Mouse (Mus musculus) layer of hippocampus, postnatal 10 days (tissue): ENCODE data around the gene Rnf135. TPM values are rescaled to one million over a fixed set of nuclear protein-coding genes. Genes with fewer than 3 reads are reported as not detected.
A peak's percentile ranks its signal among the peaks of the same experiment; 100 is the strongest.
"Not testable (repeated sequence)": the region's sequence is repeated elsewhere in the genome, so short reads cannot be mapped to it uniquely, and the experiment has no call there.

Experiments used
- DNase-seq, 2 experiments: peaks; one replicate each; pipeline ENCODE4 v3.0.0; 2021; ENCODE audit warnings: low spot score in 2 of 2
- total RNA-seq, 2 experiments: library from RNA; stranded (reverse); gene quantifications; 2 replicates each; pipeline ENCODE4 v1.2.3; 2021

Gene Rnf135
- total RNA-seq, 2 experiments from 2014 or later: 3.3 to 4.1 TPM

DNA sequence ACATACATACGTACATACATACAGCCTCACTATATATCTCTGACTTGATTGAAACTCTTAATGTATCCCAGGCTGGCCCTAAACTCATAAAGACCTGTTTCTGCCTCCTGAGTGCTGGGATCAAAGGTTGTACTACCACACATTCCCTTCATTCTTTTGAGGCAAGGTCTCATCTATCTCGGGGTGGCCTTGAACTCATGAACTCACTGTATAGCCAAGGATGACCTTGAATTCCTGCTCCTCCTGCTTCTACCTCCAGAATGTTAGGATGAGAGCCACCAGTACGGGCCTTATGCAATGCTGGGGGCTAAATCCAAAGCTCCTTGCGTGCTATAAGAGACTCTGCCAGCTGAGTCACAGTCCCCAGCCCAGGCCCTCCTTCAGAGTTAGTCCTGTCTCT is 22.6 kb upstream of the Rnf135 start:
- no peak for DNase-seq

DNA sequence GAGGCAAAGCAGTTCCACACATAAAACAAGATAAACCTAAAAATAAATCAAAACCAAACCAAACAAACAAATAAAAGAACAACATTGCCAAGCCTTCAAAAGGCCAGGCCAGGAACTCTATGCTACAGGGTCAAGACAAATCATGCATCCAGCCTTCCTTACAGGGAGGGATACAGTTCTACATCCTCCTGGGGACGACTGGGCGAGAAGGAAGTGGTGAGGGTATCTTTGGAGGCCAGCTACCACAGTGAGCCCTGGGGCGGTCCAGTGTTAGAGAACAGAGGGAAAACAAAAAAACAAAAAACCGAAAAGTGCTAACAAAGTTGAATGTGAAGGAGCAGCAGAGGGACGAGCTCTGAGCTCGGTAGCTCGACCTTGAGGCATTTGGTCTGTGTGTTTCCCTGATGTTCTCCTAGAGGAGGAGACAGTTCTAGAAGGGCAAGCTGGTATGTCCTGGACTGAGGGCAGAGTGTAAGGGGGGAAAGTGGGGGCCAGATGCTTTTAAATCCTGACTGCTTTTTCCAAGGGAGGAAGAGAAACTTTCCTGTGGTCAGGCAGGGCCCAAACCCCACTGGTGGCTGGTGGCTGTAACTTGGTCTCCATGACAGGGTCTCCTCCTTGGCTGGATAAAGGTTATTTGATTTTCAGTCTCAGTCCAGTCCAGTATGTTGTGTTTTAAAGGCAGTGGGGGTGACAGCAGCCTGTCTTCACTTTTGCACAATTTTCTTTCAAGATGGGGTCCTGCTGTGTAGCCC is 20.1 kb upstream of the Rnf135 start:
- DNase-seq: no peak

DNA sequence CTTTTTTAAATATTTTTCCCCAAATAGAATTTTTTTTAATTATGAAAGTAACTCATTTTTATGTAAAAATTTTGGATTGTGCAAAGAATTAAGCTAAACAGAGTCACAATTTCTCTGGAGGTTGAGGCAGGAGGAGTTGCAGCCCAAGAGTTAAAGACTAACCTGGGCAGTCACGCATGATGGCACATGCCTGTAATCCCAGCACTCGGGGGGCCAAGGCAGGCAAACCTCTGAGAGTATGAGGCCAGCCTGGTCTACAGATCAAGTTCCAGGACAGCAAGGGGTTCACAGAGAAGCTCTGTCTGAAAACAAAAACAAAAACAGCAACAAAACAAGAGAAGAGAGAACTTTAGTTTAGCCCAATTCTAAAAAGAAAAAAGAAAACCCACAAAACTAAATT is 19.4 kb upstream of the Rnf135 start:
- DNase-seq: no peak

DNA sequence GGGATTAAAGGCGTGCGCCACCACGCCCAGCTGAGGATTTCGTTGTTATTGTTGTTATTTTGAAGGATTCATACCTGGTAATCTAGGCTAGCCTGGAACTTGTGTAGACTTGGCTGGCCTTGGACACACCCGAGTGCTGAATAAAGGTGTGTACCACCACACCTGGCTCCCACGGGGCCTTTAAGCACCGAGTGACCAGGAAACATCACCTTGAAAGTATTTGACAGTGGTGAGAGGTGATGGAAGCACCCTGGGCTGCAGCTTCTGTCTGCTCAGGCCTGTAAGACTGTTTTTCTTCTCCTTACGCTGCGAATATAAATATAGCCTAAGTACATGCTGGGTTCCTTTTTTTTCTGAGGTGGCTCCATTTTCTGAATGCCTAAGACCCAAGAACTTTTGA is 15.5 kb upstream of the Rnf135 start:
- no peak for DNase-seq

DNA sequence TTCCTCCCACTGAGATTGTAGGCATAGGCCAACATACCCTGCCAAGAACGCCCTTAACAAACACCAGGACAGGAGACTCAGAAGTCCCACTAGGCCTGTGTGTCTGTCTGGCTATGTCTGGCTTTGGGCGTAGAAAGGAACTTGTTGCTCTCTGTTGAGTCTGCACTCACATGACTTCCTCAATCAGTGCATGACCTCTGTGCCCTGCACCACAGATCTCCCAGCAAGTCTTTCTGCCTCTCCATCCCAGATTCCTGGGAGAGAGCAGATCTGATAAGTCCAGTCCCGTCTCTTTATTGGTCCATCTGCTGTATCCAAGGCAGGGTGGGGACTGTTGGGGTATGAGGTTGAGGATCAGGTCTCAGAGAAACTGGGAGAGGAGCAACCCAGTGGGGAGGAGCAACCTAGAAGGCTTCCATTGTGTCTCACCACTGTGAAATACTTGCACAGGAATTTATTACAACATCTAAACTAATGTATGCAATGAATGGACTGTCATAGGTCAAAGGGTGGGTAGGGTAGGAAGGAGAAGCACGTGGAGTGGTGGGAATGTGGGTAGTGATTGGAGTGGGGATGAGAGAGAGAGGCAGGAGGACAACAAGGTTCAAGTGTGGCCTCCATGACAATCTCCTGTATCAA is 14.9 kb upstream of the Rnf135 start:
- DNase-seq: no peak

DNA sequence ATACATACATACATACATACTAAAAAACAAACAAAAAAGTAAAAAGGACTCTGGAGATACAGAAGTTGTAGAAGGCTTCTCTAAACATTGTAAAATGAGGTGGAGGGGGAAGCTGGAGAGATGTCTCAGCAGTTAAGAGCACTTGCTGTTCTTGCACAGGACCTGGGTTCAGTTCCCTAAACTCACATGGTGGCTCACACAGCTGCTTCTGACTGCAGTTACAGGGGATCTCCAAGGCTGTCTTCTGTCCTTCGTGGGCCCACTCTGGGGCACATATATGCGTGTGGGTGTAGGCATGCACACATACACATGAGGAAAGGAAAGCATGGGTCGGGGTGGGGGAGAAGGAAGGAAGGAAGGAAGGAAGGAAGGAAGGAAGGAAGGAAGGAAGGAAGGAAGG is 14.0 kb upstream of the Rnf135 start:
- DNase-seq: no peak

DNA sequence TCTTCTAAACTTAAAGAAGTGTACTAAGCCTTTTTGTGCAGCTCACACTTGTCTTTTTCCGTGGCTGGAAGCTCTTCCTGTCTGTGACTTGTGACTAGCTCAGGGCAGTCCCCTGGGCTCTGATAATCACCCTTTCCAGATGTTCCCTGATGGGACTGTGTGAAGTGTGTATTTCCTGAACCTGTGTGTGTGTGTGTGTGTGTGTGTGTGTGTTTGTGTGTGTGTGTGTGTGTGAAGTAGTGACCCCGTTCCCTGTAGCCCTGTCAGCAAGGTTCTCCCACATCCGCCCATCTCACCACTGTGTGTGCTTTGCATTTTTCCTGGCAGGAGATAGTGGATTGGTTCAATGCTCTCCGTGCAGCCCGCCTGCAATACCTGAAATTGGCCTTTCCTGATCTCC is 13.3 kb upstream of the Rnf135 start:
- no peak for DNase-seq

DNA sequence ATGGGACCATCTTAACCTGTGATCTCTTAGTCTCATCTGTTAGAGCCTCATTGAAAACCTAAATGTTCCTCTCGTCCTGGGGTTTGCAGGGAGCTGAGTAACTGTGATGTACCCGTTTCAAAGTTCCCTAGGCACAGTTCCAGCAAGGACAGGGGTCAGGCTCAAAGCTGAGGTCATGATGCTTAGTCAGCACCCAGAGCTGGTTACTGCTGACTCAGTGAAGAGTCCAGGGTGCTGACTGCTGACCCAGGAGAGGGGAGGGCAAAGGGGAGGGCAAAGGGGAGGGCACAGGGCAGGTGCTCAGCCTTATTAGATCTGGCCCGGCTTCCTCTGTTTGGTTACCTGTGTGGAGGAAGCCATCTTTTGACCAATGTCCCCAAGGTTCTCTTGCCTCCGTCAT is 11.8 kb upstream of the Rnf135 start:
- DNase-seq: no peak

DNA sequence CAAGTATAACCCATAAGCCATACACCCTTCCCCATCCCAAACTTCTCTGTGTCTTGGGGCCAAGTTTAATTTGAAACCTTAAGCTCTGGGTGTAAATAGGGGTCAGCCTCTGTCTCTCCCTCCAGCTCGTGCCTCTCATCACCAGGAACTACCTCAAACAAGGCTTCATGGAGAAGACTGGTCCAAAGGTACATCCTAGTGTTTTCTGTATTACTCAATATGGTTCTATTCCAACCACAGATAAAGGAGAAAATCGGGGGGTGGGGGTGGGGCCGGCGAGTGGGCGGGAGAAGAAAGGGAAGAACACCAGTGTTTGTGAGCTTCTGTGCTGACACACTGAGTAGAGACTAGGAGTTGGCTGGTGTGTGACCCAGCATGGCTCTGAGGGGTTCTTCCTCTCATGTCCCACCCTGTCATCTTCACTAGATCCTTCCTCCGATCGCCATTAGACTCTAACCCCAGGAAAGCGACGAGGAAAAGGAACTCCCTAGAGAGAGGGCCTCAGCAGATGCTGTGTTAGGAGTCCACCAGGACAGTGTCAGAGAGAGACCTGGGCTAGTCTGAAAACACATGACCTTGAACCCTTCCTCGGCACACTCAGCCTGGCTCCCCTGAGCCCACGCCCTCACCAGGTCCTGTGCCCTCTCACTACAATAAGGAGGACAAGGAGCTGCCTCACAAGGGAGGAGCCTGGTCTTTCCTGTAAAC is 9.5 kb upstream of the Rnf135 start:
- DNase-seq: no peak

DNA sequence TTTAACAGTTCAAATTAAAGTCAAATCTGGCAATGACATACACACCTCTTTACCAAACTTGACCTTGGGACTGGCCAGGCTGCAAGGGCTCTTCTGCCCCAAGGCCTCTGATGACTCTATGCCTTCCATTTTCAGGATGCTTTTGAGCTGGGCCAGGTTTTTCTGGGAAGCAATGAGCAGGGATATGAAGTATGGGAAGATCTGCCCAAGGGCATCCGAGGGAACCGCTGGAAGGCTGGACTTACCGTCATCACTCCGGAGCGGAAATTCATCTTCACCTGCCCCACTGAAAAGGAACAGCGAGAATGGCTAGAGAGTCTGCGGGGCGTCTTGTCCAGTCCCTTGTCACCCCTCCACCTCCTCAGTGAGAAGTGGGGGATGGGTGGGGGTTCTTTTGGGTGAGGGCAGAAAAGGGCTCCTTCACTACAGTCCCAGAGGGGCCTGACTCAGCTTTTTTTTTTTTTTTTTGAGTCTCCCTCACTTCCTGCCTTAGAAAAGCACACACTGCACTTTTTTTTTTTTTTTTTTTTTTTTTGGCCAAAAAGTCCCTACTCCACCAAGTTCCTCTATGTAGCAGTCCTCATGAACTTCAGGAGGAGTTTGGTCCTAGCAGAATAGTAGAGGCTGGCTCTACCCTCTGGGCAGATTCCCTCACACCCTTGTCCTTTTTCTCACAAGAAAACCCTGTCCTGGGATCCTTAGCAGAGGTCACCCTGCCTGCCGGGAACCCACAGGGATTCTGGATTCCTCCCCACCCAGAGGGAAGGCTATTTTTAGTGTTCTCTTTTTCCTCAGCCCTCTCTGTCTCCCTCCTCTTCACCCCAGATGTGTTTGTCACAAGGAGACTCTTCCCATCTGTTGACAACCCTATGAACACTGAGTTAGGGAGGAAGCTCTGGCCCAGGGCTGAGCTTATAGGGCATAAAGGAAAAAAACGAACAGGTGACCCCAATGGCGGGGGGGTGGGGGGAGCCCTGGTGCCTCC is 6.4 kb upstream of the Rnf135 start:
- DNase-seq: peak in 1 of 2 experiments; percentile 26

DNA sequence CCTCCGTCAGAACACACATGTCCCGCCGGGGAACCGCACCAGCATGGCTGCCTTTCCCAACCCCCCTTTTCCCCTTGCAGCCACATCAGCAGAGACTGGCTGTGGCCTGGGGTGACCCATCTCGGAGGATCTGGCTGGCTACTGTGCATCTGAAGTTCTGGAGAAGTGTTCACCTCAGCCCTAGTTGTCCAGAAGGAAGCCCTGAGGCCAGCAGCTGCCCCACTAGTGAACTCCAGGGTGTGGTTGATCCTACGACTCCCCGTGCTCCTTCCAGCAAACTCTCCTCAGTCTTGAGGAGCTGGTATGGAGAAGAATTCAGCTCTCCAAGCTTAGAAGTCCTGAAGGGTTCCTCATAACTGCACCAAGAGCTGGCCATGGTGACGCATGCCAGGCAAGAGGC is 5.3 kb upstream of the Rnf135 start:
- no peak for DNase-seq

DNA sequence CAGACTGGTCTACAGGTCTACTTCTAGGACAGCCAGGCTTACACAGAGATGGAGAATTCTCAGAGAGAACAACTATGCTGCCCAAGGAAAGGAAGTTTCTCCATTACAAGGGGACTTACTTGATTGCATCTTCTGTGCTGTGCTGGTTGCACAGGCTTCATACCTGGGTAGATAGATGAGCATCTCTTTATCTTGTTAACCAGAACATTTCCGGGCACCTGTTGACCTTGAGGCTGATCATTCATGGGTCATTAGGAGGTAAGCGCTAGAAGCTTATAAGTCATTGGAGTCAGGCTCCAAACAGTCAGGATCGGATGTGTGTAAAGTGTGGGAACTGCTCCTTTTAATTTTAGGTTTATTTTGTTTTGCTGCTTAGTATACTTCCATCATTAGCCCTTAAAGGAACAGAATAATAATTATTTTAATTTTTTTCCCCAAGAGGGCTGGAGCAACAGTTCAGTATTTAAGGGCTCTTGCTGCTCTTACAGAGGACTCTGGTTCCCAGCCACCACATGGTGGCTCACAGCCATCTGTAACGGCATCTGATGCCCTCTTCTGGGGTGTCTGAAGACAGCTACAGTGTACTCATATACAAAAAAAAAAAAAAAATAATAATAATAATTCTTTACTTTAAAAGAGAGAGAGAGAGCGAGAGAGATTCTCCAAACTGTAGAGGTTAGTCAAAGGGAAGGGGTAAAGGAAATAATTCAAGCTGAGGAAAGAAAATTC is 2.5 kb upstream of the Rnf135 start:
- DNase-seq: no peak

DNA sequence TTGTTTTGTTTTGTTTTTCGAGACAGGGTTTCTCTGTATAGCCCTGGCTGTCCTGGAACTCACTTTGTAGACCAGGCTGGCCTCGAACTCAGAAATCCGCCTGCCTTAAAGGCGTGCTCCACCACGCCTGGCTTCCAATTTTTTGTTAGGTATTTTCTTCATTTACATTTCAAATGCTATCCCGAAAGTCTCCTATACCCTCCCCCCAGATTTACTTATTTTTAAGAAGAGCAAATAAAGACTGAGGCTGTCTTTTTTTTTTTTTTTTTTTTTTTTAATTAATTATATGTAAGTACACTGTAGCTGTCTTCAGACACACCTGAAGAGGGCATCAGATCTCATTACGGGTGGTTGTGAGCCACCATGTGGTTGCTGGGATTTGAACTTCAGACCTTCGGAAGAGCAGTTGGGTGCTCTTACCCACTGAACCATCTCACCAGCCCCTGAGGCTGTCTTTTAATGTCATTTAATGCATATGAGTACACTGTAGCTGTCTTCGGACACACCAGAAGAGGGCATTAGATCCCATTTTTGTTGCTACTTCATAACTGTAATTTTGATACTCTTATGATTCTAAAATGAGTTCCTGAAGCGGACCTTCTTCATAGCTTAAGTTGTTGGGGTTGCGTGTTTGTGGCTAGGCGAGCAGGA is 472 bp upstream of the Rnf135 start:
- DNase-seq: not testable (repeated sequence)

DNA sequence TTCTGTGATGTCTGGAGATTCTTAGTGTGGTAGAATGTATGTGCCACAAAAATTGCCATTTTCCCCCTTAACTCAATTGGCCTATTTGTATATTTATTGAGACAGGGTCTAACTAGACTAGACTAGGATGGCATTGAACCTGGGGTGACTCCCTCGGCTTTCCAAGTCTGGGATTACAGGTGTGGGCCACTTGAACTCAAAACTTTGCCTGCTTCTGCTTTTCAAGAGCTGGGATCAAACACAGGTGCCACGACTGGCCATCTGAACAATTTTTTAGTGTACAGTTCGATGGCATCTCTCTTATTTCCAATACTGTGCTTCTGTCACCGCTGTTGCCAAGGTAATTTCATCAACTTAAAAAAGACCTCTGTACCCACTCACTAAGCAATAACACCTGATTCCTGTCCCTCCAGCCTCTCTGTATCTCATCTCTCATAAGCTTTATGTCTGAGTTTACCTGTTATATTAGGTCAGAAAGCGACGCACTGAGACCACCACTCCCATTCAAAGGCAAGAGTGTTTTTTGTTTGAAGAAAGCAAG is 950 bp downstream of the Rnf135 start:
- DNase-seq: no peak

DNA sequence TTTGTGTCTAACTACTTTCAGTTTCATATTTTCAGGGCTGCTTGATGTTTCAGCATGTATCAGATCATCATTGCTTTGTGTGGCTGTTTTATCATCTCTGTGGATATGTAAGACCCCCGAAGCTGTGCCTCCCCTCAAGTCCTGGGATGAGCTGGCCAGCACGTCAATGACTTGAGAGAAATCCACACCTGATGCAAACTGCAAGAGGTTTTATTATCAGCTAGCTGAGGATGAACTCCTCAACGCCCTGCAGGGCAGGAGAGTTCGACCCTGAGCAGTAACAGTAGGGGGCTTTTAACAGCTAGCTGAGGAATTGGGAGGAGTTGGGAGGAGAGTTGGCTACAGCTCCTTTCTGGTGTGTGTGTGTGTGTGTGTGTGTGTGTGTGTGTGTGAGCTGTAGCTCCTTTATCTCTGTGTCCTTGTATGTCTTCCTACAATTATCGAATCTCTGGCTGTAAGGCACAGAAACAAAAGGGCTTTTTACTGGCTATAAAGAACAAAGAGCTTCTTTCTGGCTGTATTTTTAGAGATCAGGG is 1.9 kb downstream of the Rnf135 start:
- DNase-seq: not testable (repeated sequence)

DNA sequence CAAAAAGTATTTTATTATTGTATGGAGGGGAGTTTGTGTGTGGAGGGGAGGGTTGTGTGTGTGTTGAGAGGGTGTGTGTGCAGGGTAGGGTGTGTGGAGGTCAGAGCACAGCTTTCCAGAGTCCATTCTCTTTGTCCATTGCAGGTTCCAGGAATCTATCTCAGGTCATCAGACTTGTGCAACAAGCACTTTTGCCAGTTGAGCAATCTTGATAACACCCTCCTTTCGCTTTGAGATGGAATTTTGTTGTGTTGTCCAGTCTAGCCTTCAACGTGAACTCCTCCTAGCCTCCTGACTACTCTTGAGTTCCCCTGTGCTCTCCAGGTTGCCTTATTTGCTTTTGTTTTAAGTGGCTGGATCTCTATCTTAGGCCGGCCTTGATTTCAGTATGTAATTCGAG is 6.6 kb downstream of the Rnf135 start:
- DNase-seq: no peak

DNA sequence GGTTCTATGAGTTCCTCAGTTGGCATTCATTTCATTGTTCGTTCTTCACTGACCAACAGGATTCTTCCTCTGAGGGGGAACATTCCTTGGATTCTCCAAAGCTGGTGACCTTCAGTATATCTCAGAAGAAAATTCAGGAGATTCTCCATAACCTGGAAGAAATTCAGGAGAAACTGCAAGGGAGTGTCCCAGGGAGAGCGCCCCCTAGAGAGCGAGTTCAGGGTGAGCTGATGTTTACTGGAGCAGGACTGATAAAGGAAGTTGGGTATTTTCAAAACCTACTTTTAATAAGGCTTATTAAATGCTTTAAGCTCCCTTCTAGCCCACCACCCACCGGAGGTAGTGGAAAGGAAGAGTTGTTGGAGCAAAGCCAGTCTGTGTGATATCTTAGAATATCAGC is 10.2 kb downstream of the Rnf135 start:
- DNase-seq: no peak

DNA sequence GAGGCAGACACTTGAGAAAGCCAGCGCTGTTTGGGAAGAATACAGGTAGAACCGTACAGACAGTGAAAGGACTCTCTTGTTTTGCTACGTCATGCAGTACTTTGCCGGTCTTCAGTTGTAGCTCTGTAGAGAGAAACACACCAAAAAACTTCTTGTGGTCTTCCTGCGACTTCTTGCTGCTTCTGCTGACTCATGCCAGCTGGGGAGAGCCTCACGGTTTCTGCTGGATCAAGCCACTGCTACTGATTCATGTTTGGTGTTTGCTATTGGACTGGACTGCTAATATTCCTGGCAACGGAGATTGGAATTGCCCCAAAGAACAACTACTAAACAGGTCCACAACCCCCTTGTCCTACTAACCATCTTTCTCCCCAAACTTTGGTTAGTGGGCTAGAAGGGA is 12.7 kb downstream of the Rnf135 start:
- DNase-seq: no peak

DNA sequence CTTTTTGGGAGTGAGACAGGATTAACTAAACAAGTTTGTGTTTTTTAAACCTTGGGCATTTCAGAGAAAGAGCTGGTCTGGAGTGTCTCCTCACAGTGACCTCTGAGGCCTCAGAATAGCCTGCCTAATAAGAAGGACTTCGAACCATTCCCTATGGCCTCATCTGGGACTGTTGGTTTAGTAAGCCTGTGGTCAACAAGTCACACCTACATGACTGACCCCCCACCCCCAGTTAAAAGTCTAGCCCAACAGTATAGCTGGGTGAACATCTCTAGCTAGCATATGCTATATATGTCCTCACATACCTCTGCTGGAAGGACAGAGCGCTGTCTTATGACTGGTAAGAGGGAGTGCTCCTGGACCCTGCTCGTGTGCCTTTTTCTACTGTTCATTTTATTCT is 15.7 kb downstream of the Rnf135 start:
- no peak for DNase-seq

DNA sequence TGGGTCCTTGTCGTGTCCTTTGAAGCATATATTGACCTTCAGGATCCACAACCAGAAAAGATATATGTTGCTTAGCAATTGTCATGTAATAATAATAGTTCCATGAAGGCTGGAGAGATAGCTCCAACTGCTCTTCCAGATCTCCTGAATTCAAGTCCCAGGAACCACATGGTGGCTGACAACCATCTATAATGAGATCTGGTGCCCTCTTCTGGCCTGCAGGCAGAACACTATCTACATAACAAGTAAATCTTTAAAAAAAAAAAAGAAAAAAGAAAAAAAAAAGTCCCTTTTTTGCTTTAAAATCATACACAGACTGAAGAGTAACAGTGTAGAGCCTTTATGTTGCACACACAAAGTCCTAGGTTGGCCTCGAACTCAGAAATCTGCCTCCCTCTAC is 16.1 kb downstream of the Rnf135 start:
- DNase-seq: no peak
